Mouse (Mus musculus) embryonic fibroblast, embryonic 13.5 days (primary cell): ENCODE measurements around the gene Olfr1564.
"Not testable (repeated sequence)": the region's sequence is repeated elsewhere in the genome, so short reads cannot be mapped to it uniquely, and the experiment has no call there.

Source experiments
- CTCF ChIP-seq: IDR thresholded peaks from 2 replicates; pipeline ENCODE4 v1.5.1; 2011; ENCODE audit warnings: mild to moderate bottlenecking, control low read depth, low read length, moderate library complexity, borderline replicate concordance; ENCODE audit not compliant: insufficient read depth
- POLR2A ChIP-seq: IDR thresholded peaks from 2 replicates; pipeline ENCODE4 v1.6.1; 2011; ENCODE audit warnings: low read depth, mild to moderate bottlenecking, control low read depth, low read length, moderate library complexity

DNA sequence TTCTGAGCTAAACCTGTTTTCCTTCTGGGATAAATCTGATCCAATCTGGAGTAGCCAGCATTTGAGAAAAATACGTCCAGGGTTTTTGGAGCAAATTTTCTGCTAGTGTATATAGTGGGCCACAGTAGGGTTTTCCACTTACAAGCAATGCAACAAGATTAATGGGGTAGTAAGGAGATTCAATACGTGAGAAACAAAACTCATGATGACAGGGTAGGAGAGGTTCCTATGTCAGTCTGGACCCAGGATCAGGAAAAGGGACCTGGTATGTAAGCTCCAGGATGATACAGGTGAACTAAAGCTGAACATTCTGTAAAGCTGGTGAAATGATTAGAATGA is 33.8 kb upstream of the Olfr1564 start:
- not testable (repeated sequence) for TF ChIP-seq CTCF, POLR2A
